Mouse (Mus musculus) liver, postnatal 0 days (tissue): ENCODE results near the gene Brf1.

ENCODE experiments used
- CTCF ChIP-seq: sonication (generic); IDR thresholded peaks from 2 replicates; pipeline ENCODE4 v1.5.1; 2016; ENCODE audit warnings: antibody characterized with exemption, low read depth
- EP300 ChIP-seq: IDR thresholded peaks from 2 replicates; pipeline ENCODE4 v1.6.1; 2016; ENCODE audit warnings: antibody characterized with exemption, low read depth, mild to moderate bottlenecking

DNA sequence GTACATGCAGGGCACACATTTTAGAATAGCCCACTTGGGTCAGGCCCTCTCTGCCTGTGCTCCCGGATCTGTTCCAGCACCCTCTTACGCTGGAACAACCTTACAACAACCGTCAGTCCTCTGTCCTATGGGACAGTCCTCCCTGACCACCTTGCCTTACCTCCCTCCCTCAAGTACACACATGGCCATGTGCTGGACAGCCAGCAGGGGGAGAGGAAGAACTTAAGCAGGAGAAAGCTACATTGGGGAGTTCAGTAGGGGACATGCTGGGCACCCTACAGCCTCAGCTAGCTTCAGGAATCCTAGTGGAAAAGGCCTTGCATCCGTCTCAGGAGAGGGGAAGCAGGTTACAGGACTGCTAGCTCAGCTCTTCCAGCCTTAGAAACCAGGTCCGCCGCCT, 74.6 kb downstream of the Brf1 start:
- no peak for TF ChIP-seq EP300
- TF ChIP-seq CTCF: peak; percentile 34; the same call in 1 of the 2 replicates
